Mouse (Mus musculus) erythroblast, embryonic 14.5 days (primary cell): ENCODE results near the gene Dmwd.

Experiments
- GATA1 ChIP-seq: IDR thresholded peaks from 2 replicates; pipeline ENCODE4 v1.6.1; 2012; ENCODE audit warnings: low read length, inconsistent platforms, mixed read lengths
- TAL1 ChIP-seq: IDR thresholded peaks from 3 replicates; pipeline ENCODE4 v1.6.1; 2012; ENCODE audit warnings: low read length, inconsistent platforms, mixed read lengths

- no peak for TF ChIP-seq GATA1
- TF ChIP-seq TAL1, result no peak
Observed at GRCm38 (mm10) chr7:19119083-19119482, 43.1 kb downstream of the Dmwd start.
